Mouse (Mus musculus): ENCODE data around the gene Rps18.
"Not testable (repeated sequence)": the region's sequence is repeated elsewhere in the genome, so short reads cannot be mapped to it uniquely, and the experiment has no call there.

The Rps18 gene

DNA sequence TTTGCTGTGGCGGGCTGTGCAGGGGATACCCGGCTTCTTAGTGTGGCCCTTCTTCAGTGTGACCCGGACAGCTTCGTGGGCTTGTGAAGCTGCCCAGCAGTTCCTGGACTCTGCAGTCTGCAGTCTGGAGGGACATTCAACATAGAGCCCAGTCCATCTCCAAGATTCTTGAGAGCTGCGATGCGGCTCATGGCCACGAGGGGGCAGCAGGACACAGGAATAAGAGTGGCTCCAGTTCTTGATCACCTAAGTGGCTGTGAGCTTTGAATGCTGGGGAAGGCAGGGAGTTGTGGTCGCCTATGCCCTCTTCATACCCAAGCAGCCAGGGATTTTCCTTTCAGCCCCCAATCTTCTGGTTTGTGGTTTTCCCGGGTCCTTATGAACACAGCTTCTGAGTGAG lies 12.7 kb upstream of the Rps18 start:
- peak; percentile 75 for DNase-seq (ENCODE audit: low read depth, low spot score)

GRCm38 (mm10) chr17:33965846-33966550 lies 10.2 kb upstream of the Rps18 start:
- no peak for DNase-seq (ENCODE audit: low read depth, low spot score)

- no peak for DNase-seq (ENCODE audit: low read depth, low spot score)
Observed at GRCm38 (mm10) chr17:33965082-33965845, 9.5 kb upstream of the Rps18 start.

GRCm38 (mm10) chr17:33962876-33963275 lies 7.1 kb upstream of the Rps18 start:
- DNase-seq (ENCODE audit: low read depth, low spot score), result no peak

DNA sequence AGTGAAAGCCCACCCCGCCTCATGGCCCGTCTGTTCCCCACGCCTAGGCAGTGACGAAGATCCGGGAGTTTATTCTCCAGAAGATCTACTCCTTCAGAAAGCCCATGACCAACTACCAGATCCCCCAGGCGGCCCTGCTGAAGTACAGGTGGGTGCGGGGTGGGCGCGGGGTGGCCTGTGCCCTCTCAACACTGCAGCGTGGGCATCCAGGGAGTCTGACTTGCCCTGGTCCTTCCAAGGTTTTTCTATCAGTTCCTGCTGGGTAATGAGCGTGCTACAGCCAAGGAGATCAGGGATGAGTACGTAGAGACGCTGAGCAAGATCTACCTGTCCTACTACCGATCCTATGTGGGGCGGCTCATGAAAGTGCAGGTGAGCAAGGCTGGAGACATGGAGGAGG lies 4.1 kb upstream of the Rps18 start:
- DNase-seq (ENCODE audit: low read depth, low spot score), result no peak

DNA sequence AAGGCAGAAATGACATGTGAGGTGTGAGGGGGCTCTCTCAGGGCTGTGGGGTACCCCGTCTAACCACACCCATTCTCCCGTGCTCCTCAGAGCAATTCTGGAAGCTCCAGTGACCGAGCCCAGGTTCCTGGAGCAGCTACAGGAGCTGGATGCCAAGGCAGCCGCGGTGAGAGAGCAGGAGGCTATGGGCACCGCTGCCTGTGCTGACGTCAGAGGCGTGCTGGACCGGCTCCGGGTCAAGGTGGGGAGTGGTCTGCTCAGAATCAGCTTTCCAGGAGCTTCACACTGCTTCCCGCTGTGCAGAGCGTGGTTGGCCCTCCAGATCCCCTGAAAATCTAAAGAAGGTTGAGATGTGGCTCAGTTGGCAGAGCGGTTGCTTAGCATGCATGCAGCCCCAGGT lies 3.3 kb upstream of the Rps18 start:
- no peak for DNase-seq (ENCODE audit: low read depth, low spot score)

- DNase-seq (ENCODE audit: low read depth, low spot score), result no peak
Observed at GRCm38 (mm10) chr17:33958451-33958850, 2.6 kb upstream of the Rps18 start.

GRCm38 (mm10) chr17:33957493-33957892 lies 1.7 kb upstream of the Rps18 start:
- DNase-seq (ENCODE audit: low read depth, low spot score), result no peak

DNA sequence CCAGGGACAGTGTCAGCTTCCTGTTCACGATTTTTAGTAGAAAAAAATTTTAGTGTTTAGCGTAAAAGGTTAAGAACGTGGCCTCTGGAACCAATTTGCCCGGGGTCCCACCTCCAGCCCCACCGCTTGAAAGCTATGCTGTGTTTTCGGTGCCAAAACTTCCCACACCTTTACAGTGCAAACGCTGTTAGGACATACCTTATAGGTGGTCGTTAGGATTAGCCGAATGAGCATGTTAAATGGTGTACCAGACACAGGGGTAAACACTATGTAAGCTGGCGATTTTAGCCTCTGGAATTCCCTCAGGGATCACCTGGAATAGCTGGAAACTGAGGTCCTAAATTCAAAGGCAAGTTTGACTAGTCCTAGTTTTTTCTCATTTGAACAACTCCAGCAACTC lies 535 bp upstream of the Rps18 start:
- DNase-seq (ENCODE audit: low read depth, low spot score), result no peak

GRCm38 (mm10) chr17:33954646-33955554 lies 901 bp downstream of the Rps18 start:
- DNase-seq (ENCODE audit: low read depth, low spot score), result no peak

GRCm38 (mm10) chr17:33953961-33954565 lies 1.7 kb downstream of the Rps18 start:
- no peak for DNase-seq (ENCODE audit: low read depth, low spot score)

- no peak for DNase-seq (ENCODE audit: low read depth, low spot score)
Observed at GRCm38 (mm10) chr17:33953310-33953709, 2.5 kb downstream of the Rps18 start.

DNA sequence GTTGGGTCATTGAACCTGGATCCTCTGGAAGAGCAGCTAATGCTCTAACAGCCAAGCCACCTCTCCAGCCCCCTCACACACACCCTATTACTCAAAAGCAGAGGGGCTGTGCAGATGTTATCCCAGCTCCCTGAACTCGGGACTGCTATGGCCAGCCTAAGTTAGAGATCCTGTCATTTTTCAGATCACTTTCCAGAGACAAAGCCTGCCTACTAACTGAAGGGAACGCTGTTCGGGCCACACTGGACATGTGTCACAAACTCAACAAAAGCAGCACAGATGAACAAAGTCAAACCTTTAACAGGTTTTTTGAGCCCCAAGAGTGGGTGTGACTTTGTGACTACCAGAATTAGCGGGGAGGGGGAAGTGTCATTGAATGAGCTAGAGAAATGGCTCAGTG lies 2.9 kb downstream of the Rps18 start:
- DNase-seq (ENCODE audit: low read depth, low spot score), result no peak

- not testable (repeated sequence) for DNase-seq (ENCODE audit: low read depth, low spot score)
Observed at GRCm38 (mm10) chr17:33952015-33952414, 3.8 kb downstream of the Rps18 start.

DNA sequence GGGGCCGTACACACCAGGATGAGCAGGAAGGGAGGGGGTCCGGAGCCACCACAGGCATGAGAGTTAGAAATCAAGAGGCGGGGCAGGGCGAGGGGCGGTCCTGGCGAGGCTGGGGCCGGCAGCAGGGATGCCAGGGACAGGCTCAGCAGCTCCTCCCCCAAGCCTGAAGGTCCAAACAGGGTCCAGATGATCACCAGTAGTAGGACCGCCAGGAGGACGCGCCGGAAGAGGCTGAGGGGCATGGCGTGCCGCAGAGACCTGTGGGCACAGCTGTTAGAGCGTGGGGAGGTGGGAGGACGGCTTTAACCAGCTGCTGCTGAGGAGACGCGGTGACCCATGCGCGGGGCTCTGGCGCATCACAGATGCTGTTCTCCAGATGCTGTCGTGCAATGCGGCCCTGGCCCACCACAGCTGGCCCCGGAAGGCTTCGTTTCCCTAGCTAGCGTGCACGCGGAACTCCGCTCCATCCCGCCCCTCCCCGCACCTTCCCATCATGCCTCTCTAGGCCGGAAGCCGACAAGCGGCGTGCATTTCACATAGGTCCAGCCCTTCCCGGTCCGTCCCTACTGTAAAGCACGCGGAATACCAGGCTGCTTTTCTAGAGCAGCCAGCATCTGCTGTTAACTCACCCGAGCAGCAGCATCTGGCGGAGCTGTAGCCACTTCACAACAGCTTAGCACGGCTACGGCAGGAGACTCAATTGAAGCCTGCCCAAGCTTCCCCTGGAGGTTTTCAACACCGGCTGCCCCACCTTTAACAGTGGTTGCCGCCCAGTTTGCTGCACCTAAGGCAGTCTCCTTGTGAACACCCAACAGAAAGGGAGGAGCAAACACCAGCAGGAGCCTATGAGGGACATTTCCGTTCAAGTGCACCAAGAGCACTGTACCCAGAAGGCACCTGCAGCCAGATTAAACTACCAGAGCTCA lies 4.5 kb downstream of the Rps18 start, which contains the start of gene B3galt4:
TSS of gene B3galt4 (minus strand) at position 468 of the 926 bp plus-strand sequence.
- DNase-seq (ENCODE audit: low read depth, low spot score), result peak; percentile 88

DNA sequence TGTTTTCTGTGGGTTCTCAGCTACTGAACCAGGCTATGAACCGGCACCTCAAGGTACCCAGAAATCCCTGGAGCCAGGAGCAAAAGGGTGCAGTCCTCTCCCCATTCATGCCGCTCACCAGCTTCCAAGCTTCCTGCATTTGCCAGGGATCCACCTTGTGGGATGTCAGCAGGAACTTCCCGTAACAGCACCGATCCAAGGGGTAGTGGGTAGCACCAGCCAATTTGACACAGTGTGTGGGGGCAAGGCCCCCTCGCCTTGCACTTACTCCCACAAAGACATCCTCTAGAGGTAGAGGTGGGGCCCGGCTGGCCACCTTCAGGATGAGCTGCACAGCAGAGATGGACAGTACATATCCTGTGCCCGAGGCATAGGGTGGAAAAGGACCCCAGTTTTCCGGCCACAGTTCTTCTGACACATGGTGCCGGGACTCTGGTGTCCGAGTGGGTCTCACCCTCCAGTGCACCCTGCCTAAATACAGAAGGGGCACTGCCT lies 5.6 kb downstream of the Rps18 start:
- no peak for DNase-seq (ENCODE audit: low read depth, low spot score)

DNA sequence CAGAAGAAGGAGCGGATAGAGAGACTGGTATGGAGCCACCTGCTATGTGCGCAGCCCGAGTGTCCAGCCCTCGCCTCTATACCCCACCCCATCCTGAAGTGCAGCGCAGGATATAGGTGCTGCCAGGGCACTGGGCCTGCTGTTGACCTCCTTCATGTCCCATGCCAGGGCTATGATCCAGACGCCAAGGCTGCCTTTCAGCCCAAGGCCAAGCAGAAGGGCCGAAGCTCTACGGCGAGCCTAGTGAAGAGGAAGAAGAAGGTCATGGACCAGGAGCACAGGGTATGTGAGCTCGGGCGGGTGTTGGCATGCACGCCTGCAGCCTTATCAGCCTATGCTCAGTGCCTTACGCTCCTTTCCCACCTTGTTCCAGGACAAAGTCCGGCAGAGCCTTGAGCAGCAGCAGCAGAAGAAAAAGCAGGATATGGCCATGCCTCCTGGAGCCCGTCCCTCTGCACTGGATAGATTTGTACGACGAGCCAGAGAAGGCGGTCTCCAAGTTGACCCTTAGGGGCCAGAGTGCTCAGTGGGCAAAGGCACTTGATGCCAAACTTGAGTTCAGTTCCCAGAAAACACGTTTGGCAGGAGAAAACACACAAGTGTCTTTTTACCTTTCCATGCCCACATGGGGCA lies 6.8 kb downstream of the Rps18 start:
- no peak for DNase-seq (ENCODE audit: low read depth, low spot score)

DNA sequence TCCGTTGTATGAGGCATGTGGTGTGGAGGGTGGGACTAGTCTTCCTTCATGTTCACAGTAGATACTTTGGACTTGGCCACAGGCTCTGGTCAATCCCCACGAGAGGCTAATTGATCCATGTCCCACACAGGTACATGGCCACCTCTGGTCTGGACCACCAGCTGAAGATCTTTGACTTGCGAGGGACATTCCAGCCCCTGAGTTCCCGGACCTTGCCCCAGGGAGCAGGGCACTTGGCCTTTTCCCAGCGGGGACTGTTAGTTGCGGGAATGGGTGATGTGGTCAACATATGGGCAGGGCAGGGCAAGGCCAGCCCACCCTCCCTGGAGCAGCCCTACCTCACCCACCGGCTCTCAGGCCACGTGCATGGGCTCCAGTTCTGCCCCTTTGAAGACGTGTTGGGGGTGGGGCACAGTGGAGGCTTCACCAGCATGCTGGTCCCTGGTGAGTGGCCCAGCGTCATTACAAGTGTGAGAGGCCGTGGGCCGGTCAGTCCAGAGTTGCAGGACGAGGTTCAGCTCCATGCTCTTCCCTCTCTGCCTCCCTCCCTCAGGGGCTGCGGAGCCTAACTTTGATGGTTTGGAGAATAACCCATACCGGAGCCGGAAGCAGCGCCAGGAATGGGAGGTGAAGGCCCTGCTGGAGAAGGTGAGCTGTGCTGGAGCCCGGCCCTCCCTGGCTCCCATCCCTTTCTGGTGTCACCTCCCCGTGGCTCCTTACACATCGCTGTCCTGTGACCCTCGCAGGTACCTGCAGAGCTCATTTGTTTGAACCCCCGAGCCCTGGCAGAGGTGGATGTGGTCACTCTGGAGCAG lies 7.5 kb downstream of the Rps18 start:
- DNase-seq (ENCODE audit: low read depth, low spot score), result no peak

Data from embryo, embryonic 11.5 days (tissue).